Mouse (Mus musculus) cerebellum, adult 18-20 months (tissue): ENCODE results near the gene Skida1.

Experiments used
- DNase-seq, 2 experiments: peaks; one replicate each; pipeline ENCODE4 v3.0.0; 2021

The Skida1 gene

DNA sequence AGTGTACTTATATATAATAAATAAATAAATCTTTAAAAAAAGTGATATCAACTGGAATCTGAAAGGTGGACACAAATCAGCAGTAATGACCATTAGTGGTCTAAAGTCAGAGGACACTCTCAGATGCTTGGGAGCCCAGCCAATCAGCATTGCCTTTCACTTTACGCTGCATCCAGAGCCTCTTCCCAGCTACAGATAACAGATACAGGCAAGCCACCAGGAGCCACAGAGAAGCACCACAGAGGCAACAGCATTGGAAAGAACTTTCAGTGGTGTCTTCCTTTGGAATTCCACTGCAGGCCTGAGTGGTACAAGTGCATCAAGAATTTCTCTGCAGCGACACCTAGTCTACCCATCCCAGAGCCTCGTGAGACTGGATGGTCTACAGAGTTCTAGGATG lies 36.0 kb downstream of the Skida1 start:
- no peak for DNase-seq

DNA sequence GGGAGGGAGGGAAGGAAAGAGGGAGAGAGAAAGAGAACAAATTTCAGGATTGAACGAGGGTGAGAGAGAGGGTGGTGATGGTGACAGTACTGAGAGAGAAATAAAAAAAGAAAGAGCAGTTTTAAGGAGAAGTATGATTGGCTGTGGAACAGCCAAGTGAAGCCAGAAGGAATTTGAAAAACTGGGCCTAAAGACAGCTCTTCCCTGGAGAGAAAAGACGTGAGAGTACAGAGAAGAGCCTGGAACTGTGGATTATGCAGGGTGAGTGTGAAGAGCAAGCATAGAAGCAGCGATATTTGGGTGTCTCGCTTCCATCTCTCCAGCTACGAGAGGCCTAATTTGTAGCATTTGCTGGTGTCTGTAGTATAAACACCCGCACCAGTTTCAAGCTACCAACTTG lies 37.6 kb downstream of the Skida1 start:
- DNase-seq, result no peak

- DNase-seq, result no peak
Measured at GRCm38 (mm10) chr2:18005137-18005536, 43.7 kb downstream of the Skida1 start.

GRCm38 (mm10) chr2:18004286-18004685 lies 44.6 kb downstream of the Skida1 start:
- DNase-seq, result no peak

DNA sequence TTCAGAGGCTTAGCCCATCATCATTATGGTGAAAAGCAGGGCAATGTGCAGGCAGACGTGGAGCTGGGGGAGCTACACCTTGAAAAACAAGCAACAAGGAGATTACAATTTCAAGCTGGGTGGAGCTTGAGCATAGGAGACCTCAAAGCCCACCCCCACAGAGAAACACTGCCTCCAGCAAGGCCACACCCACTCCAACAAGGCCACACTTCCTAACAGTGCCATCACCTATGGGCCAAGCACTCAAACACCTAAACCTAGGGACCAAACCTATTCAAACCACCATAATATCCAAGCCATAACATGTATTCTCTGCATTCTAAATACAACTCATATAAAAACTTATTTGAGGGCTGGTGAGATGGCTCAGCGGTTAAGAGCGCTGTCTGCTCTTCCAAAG lies 46.5 kb downstream of the Skida1 start:
- DNase-seq, result no peak

DNA sequence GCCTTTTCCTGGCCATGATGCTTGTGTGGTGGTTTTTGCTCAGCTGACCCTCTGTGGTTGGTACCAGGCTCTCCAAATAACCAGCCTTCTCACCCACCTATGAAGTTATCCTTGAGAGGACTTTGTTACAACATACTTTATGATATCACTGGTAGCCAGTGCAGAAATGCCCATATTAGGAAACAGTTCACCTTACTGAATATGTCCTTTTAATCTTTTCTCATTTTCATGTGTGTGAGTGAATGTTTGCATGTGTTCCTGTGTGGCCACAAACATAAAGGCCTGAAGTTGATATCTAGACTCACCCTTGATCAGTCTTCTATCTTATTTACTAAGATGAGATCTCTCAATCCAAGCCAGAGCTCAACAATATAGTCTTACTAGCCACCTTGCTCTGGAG lies 52.0 kb downstream of the Skida1 start, which contains the start of gene H2al2a:
TSS of gene H2al2a (minus strand) at position 101 of the 400 bp plus-strand sequence.
- no peak for DNase-seq
